Mouse (Mus musculus) right cerebral cortex, postnatal 4 days (tissue): ENCODE data around the gene Apex1.
"Not testable (repeated sequence)": the region's sequence is repeated elsewhere in the genome, so short reads cannot be mapped to it uniquely, and the experiment has no call there.

ENCODE experiments used
- DNase-seq: peaks from one replicate; pipeline ENCODE4 v3.0.0-alpha.2; 2022

The Apex1 gene

GRCm38 (mm10) chr14:50973054-50973453, 48.3 kb downstream of the Apex1 start:
- DNase-seq, result not testable (repeated sequence)

GRCm38 (mm10) chr14:50973700-50974099, 48.9 kb downstream of the Apex1 start:
- no peak for DNase-seq

- DNase-seq, result no peak
These were observed 50.2 kb downstream of the Apex1 start for GRCm38 (mm10) chr14:50975001-50975400.

GRCm38 (mm10) chr14:50976674-50977073, 51.9 kb downstream of the Apex1 start:
- DNase-seq, result peak; percentile 10
